21 mouse cellular contexts compared by ENCODE assay signal in the genomic region with DNA sequence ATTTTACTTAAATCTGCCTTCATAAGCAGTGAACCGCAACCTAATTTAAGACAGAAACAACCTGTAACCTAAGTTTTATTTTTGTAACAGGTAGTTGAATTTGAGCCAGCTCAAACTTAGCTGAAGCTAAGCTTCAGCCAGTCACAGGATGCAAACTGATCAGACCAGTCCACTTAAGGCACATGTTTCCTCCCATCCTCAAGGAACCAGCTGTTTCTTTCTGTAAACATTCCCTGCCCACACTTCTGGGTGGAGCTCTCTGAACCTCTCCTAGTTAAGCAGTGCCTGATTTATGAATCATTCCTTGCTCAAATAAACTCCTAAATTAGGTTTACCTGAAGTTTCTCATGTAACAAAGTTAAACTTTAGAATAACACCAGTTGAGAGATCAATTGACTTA. TPM values are rescaled to one million over a fixed set of nuclear protein-coding genes. Genes with fewer than 3 reads are reported as not detected.
DNase-seq lines count a peak whose midpoint lies in the region; ATAC-seq and TF ChIP-seq lines count a peak whose summit lies in the region.
"Had no signal": no experiment of that assay in that cellular context is flagged by ENCODE, and none has a peak within 500 bp of the region (broad histone marks: within the 10 kb centered on the region; RNA-seq: fewer than 3 reads in every experiment).

No protein-coding gene starts in this region.

- no peaks in the 10 kb centered on the region for H3K36me3 ChIP-seq in embryonic facial prominence, embryonic 14.5 days (ENCODE audit: control insufficient read depth, insufficient read depth, low read length)
- H3K36me3 ChIP-seq in embryonic facial prominence, embryonic 10.5 days (replicated peaks) = no peaks in the 10 kb centered on the region
- no peaks in the 10 kb centered on the region for H3K36me3 ChIP-seq in lung, embryonic 16.5 days (ENCODE audit: control insufficient read depth, insufficient read depth, low read length)
- H3K36me3 ChIP-seq in midbrain, embryonic 14.5 days (ENCODE audit: control insufficient read depth, insufficient read depth, low read length) = no peaks in the 10 kb centered on the region
- H3K36me3 ChIP-seq: embryonic facial prominence, embryonic 12.5 days; heart, embryonic 12.5 days; hindbrain, embryonic 10.5 days had no signal

- no peak overlapping the region for H3K9ac ChIP-seq in embryonic facial prominence, embryonic 14.5 days (ENCODE audit: low read depth, low read length)
- H3K9ac ChIP-seq in lung, embryonic 16.5 days (ENCODE audit: low read length) = no peak overlapping the region
- no peak overlapping the region for H3K9ac ChIP-seq in midbrain, embryonic 14.5 days (replicated peaks; ENCODE audit: low read length)
- H3K9ac ChIP-seq: embryonic facial prominence, embryonic 12.5 days; forebrain, embryonic 13.5 days; forebrain, postnatal 0 days; heart, embryonic 12.5 days; hindbrain, embryonic 14.5 days had no signal

- 0 out of 2 replicates have a peak, but pooled peaks have one; percentile 60 for ATAC-seq in embryonic facial prominence, embryonic 14.5 days (ENCODE audit: low read depth)
- 0 out of 2 replicates have a peak, but pooled peaks have one; percentile 49 for ATAC-seq in lung, embryonic 16.5 days (ENCODE audit: low read depth)
- no peak for ATAC-seq in erythroblast, adult 5-6 weeks (replicated peaks; ENCODE audit: low FRiP score, poor library complexity, severe bottlenecking)
- ATAC-seq in midbrain, embryonic 14.5 days (ENCODE audit: low FRiP score, low TSS enrichment) = no peak
- ATAC-seq: forebrain, embryonic 13.5 days; forebrain, postnatal 0 days had no signal

- no peak overlapping the region for H3K27ac ChIP-seq in embryonic facial prominence, embryonic 14.5 days (replicated peaks; ENCODE audit: low read depth, low read length)
- no peak overlapping the region for H3K27ac ChIP-seq in embryonic facial prominence, embryonic 10.5 days (replicated peaks)
- H3K27ac ChIP-seq in lung, embryonic 16.5 days (ENCODE audit: low read length) = no peak overlapping the region
- H3K27ac ChIP-seq in midbrain, embryonic 14.5 days (replicated peaks; ENCODE audit: low read depth, low read length) = no peak overlapping the region
- H3K27ac ChIP-seq: embryonic facial prominence, embryonic 12.5 days; forebrain, embryonic 13.5 days; hindbrain, embryonic 10.5 days; hindbrain, embryonic 14.5 days had no signal

- WGBS in embryonic facial prominence, embryonic 14.5 days = 69% methylated on average over 1 of the region's 1 CpGs
- WGBS in embryonic facial prominence, embryonic 10.5 days = 94% methylated on average over 1 of the region's 1 CpGs
- 86% methylated on average over 1 of the region's 1 CpGs for WGBS in lung, embryonic 16.5 days
- WGBS in lung, adult 2 months = 67% methylated on average over 1 of the region's 1 CpGs
- 98% methylated on average over 1 of the region's 1 CpGs for WGBS in midbrain, embryonic 14.5 days

- no peak overlapping the region for H3K4me2 ChIP-seq in embryonic facial prominence, embryonic 14.5 days (ENCODE audit: low read depth, low read length)
- no peak overlapping the region for H3K4me2 ChIP-seq in lung, embryonic 16.5 days (ENCODE audit: low read depth, low read length)
- H3K4me2 ChIP-seq in midbrain, embryonic 14.5 days (ENCODE audit: low read length) = no peak overlapping the region
- H3K4me2 ChIP-seq: embryonic facial prominence, embryonic 12.5 days; forebrain, embryonic 13.5 days; heart, embryonic 12.5 days; hindbrain, embryonic 14.5 days had no signal

- peaks cover 10% of the 10 kb centered on the region; the same call in 1 of the 2 replicates for H3K27me3 ChIP-seq in embryonic facial prominence, embryonic 14.5 days (replicated peaks; ENCODE audit: control insufficient read depth, insufficient read depth, low read length)
- H3K27me3 ChIP-seq in embryonic facial prominence, embryonic 10.5 days (replicated peaks; ENCODE audit: low read depth, poor library complexity, severe bottlenecking) = peaks cover 35% of the 10 kb centered on the region
- H3K27me3 ChIP-seq in lung, embryonic 16.5 days (ENCODE audit: control insufficient read depth, insufficient read depth, low read depth, low read length) = 0 out of 2 replicates have a peak, but pooled peaks cover 3% of the 10 kb centered on the region
- H3K27me3 ChIP-seq in midbrain, embryonic 14.5 days (ENCODE audit: control insufficient read depth, insufficient read depth, low read length) = no peaks in the 10 kb centered on the region
- H3K27me3 ChIP-seq: CH12.LX; embryonic facial prominence, embryonic 12.5 days; forebrain, embryonic 13.5 days; heart, embryonic 12.5 days had no signal

- peak; percentile 34 for DNase-seq in embryonic facial prominence, embryonic 14.5 days (ENCODE audit: low spot score)
- DNase-seq in embryonic facial prominence, embryonic 10.5 days (ENCODE audit: low spot score) = no peak
- no peak for DNase-seq in lung, adult 2 months
- peak; percentile 49 for DNase-seq in lung, postnatal 25 days (ENCODE audit: low spot score)
- no peak for DNase-seq in left cerebral cortex, adult 9 months (ENCODE audit: low spot score in 2 of 2)
- DNase-seq in midbrain, embryonic 14.5 days = no peak
- DNase-seq: adrenal gland, adult 2 months; adrenal gland, postnatal 25 days; cerebellum, adult 8-10 months; cerebellum, postnatal 14 days; embryo, embryonic 11 days; forebrain, postnatal 0 days; gastrocnemius, postnatal 14 days had no signal

- H3K4me1 ChIP-seq in embryonic facial prominence, embryonic 14.5 days (ENCODE audit: control insufficient read depth, insufficient read depth, low read length) = no peaks in the 10 kb centered on the region
- H3K4me1 ChIP-seq in embryonic facial prominence, embryonic 10.5 days = no peaks in the 10 kb centered on the region
- no peaks in the 10 kb centered on the region for H3K4me1 ChIP-seq in lung, embryonic 16.5 days (replicated peaks; ENCODE audit: control insufficient read depth, insufficient read depth, low read length)
- no peaks in the 10 kb centered on the region; the same call in 1 of the 2 replicates for H3K4me1 ChIP-seq in lung, adult 2 months (ENCODE audit: control insufficient read depth, insufficient read depth, low read length)
- H3K4me1 ChIP-seq in midbrain, embryonic 14.5 days (ENCODE audit: control insufficient read depth, insufficient read depth, low read length) = no peaks in the 10 kb centered on the region
- H3K4me1 ChIP-seq: embryonic facial prominence, embryonic 12.5 days; forebrain, embryonic 13.5 days; heart, embryonic 12.5 days; hindbrain, embryonic 10.5 days had no signal

- TF ChIP-seq POLR2A in lung, adult 2 months (IDR thresholded peaks at IDR 0.05; ENCODE audit: borderline replicate concordance, extremely low read depth, low read depth, low read length) = no peak

- H3K9me3 ChIP-seq in embryonic facial prominence, embryonic 14.5 days (ENCODE audit: control insufficient read depth, low read length) = no peaks in the 10 kb centered on the region
- no peaks in the 10 kb centered on the region for H3K9me3 ChIP-seq in embryonic facial prominence, embryonic 10.5 days
- H3K9me3 ChIP-seq in lung, embryonic 16.5 days (ENCODE audit: control insufficient read depth, low read length) = no peaks in the 10 kb centered on the region
- no peaks in the 10 kb centered on the region for H3K9me3 ChIP-seq in midbrain, embryonic 14.5 days (ENCODE audit: control insufficient read depth, low read length)
- H3K9me3 ChIP-seq: embryonic facial prominence, embryonic 12.5 days; forebrain, embryonic 13.5 days; heart, embryonic 12.5 days; hindbrain, embryonic 10.5 days had no signal

- H3K4me3 ChIP-seq in embryonic facial prominence, embryonic 14.5 days (ENCODE audit: low read depth, low read length) = no peak overlapping the region
- no peak overlapping the region for H3K4me3 ChIP-seq in embryonic facial prominence, embryonic 10.5 days
- no peak overlapping the region for H3K4me3 ChIP-seq in lung, embryonic 16.5 days (ENCODE audit: low read length)
- no peak overlapping the region for H3K4me3 ChIP-seq in lung, adult 2 months (replicated peaks; ENCODE audit: extremely low read depth, low read depth, low read length)
- H3K4me3 ChIP-seq in midbrain, embryonic 14.5 days (replicated peaks; ENCODE audit: low read depth, low read length) = no peak overlapping the region
- H3K4me3 ChIP-seq: embryonic facial prominence, embryonic 12.5 days; forebrain, embryonic 13.5 days; heart, embryonic 12.5 days; hindbrain, embryonic 10.5 days had no signal

- no peak for TF ChIP-seq CTCF in lung, adult 2 months (IDR thresholded peaks at IDR 0.05; ENCODE audit: insufficient read depth, low read length)

RNA-seq across cellular contexts. Expression of a gene that starts 54.8 kb away (rescaled TPM):
- polyA plus RNA-seq in embryonic facial prominence, embryonic 14.5 days (2014; fragmentation: Nextera tagmentation; extraction: Ambion mirVana) = 16.8 and 20.1 TPM in 2 replicates
- polyA plus RNA-seq in embryonic facial prominence, embryonic 10.5 days (2016; fragmentation: Nextera tagmentation; extraction: Ambion mirVana) = 12.2 and 13.3 TPM in 2 replicates
- 19.1 and 19.3 TPM in 2 replicates for polyA plus RNA-seq in lung, embryonic 16.5 days (2015; fragmentation: Nextera tagmentation; extraction: Ambion mirVana)
- polyA plus RNA-seq in lung, adult 2 months (2012; rRNA removed) = 6.0 and 10.6 TPM in 2 replicates
- total RNA-seq in erythroblast, adult 5-6 weeks (2015; ENCODE audit: low replicate concordance) = 0.63 and 3.3 TPM in 2 replicates
- 0.14 and 0.34 TPM in 2 replicates for total RNA-seq in erythroblast, adult 5-6 weeks (2017; ENCODE audit: low replicate concordance)
- 37.6 and 42.2 TPM in 2 replicates for polyA plus RNA-seq in midbrain, embryonic 14.5 days (2014; fragmentation: Nextera tagmentation; extraction: Ambion mirVana)
- total RNA-seq: CH12.LX had no signal

Comparison
In these comparisons a context has a peak if more than half of its experiments do, and no peak if none do; other contexts are left out.
1. DNase-seq: peak in embryonic facial prominence, embryonic 14.5 days (single experiment) and lung, postnatal 25 days (single experiment); none in embryonic facial prominence, embryonic 10.5 days (single experiment), lung, adult 2 months (single experiment), left cerebral cortex, adult 9 months (0 of 2) and midbrain, embryonic 14.5 days (single experiment).
2. ATAC-seq: peak in embryonic facial prominence, embryonic 14.5 days (single experiment) and lung, embryonic 16.5 days (single experiment); none in erythroblast, adult 5-6 weeks (single experiment) and midbrain, embryonic 14.5 days (single experiment).